Mouse (Mus musculus): ENCODE measurements at regions not wholly inside any gene's neighbourhood (a gene's known extent, or its start where the extent isn't known, plus 50 kb on each side); places are given as distances from the start of the nearest gene placed in this dataset.

GRCm38 (mm10) chr1:13834860-13835840 lies 2258.0 kb downstream of the 4930444P10Rik start:
- no peaks in the 10 kb centered on the region for H3K4me1 ChIP-seq (ENCODE audit: control insufficient read depth, insufficient read depth, low read length)
- 0 out of 2 replicates have a peak overlapping the region, but pooled peaks have one; percentile 14 for H3K4me2 ChIP-seq (ENCODE audit: low read length)
- H3K9me3 ChIP-seq (replicated peaks; ENCODE audit: control insufficient read depth, low read length, poor library complexity, severe bottlenecking) = no peaks in the 10 kb centered on the region
- no peak overlapping the region for H3K27ac ChIP-seq (ENCODE audit: low read length)
- 43% methylated on average over 12 of the region's 12 CpGs for WGBS
- no peak overlapping the region for H3K9ac ChIP-seq (ENCODE audit: low read depth, low read length)
- H3K36me3 ChIP-seq (ENCODE audit: control insufficient read depth, insufficient read depth, low read length) = no peaks in the 10 kb centered on the region
- no peaks in the 10 kb centered on the region for H3K27me3 ChIP-seq (ENCODE audit: control insufficient read depth, insufficient read depth, low read depth, low read length)
- H3K4me3 ChIP-seq (ENCODE audit: low read depth, low read length) = no peak overlapping the region
- peak; percentile 78 for ATAC-seq

- H3K4me3 ChIP-seq (ENCODE audit: low read depth, low read length) = no peak overlapping the region
- no peak overlapping the region for H3K4me2 ChIP-seq (ENCODE audit: low read length)
- ATAC-seq = no peak
- H3K27me3 ChIP-seq (ENCODE audit: control insufficient read depth, insufficient read depth, low read depth, low read length) = no peaks in the 10 kb centered on the region
- no peak overlapping the region for H3K9ac ChIP-seq (ENCODE audit: low read depth, low read length)
- H3K27ac ChIP-seq (ENCODE audit: low read length) = no peak overlapping the region
- H3K4me1 ChIP-seq (ENCODE audit: control insufficient read depth, insufficient read depth, low read length) = no peaks in the 10 kb centered on the region
- H3K9me3 ChIP-seq (replicated peaks; ENCODE audit: control insufficient read depth, low read length, poor library complexity, severe bottlenecking) = no peaks in the 10 kb centered on the region
- no peaks in the 10 kb centered on the region for H3K36me3 ChIP-seq (ENCODE audit: control insufficient read depth, insufficient read depth, low read length)
- 54% methylated on average over 4 of the region's 4 CpGs for WGBS
Observed at GRCm38 (mm10) chr1:13807786-13808185, 2285.3 kb downstream of the 4930444P10Rik start.

- H3K4me2 ChIP-seq (ENCODE audit: low read length) = no peak overlapping the region
- H3K9ac ChIP-seq (ENCODE audit: low read depth, low read length) = no peak overlapping the region
- H3K4me1 ChIP-seq (ENCODE audit: control insufficient read depth, insufficient read depth, low read length) = no peaks in the 10 kb centered on the region
- H3K9me3 ChIP-seq (replicated peaks; ENCODE audit: control insufficient read depth, low read length, poor library complexity, severe bottlenecking) = no peaks in the 10 kb centered on the region
- no peak overlapping the region for H3K4me3 ChIP-seq (ENCODE audit: low read depth, low read length)
- H3K36me3 ChIP-seq (ENCODE audit: control insufficient read depth, insufficient read depth, low read length) = no peaks in the 10 kb centered on the region
- H3K27ac ChIP-seq (ENCODE audit: low read length) = no peak overlapping the region
- H3K27me3 ChIP-seq (ENCODE audit: control insufficient read depth, insufficient read depth, low read depth, low read length) = no peaks in the 10 kb centered on the region
- 84% methylated on average over 1 of the region's 1 CpGs for WGBS
- ATAC-seq = no peak
Observed at GRCm38 (mm10) chr1:13800460-13800859, 2292.7 kb downstream of the 4930444P10Rik start.

GRCm38 (mm10) chr1:13798848-13799247 lies 2294.3 kb downstream of the 4930444P10Rik start:
- Histone ChIP-seq H3K36me3 (ENCODE audit: control insufficient read depth, insufficient read depth, low read length) (no peaks in the 10 kb centered on the region), H3K27me3 (ENCODE audit: control insufficient read depth, insufficient read depth, low read depth, low read length) (no peaks in the 10 kb centered on the region), H3K27ac (ENCODE audit: low read length) (no peak overlapping the region), H3K4me3 (ENCODE audit: low read depth, low read length) (no peak overlapping the region), H3K9me3 (replicated peaks; ENCODE audit: control insufficient read depth, low read length, poor library complexity, severe bottlenecking) (0 out of 2 replicates have a peak, but pooled peaks cover 3% of the 10 kb centered on the region), H3K4me1 (ENCODE audit: control insufficient read depth, insufficient read depth, low read length) (no peaks in the 10 kb centered on the region), H3K9ac (ENCODE audit: low read depth, low read length) (no peak overlapping the region), H3K4me2 (ENCODE audit: low read length) (no peak overlapping the region)
- WGBS = 68% methylated on average over 1 of the region's 1 CpGs
- ATAC-seq = no peak

- Histone ChIP-seq H3K4me2 (ENCODE audit: low read length) (no peak overlapping the region), H3K9ac (ENCODE audit: low read depth, low read length) (no peak overlapping the region), H3K27me3 (ENCODE audit: control insufficient read depth, insufficient read depth, low read depth, low read length) (no peaks in the 10 kb centered on the region), H3K27ac (ENCODE audit: low read length) (no peak overlapping the region), H3K36me3 (ENCODE audit: control insufficient read depth, insufficient read depth, low read length) (no peaks in the 10 kb centered on the region), H3K9me3 (replicated peaks; ENCODE audit: control insufficient read depth, low read length, poor library complexity, severe bottlenecking) (peaks cover 3% of the 10 kb centered on the region; the same call in 1 of the 2 replicates), H3K4me1 (ENCODE audit: control insufficient read depth, insufficient read depth, low read length) (no peaks in the 10 kb centered on the region), H3K4me3 (ENCODE audit: low read depth, low read length) (no peak overlapping the region)
- ATAC-seq = no peak
Observed at GRCm38 (mm10) chr1:13795196-13795595, 2297.9 kb downstream of the 4930444P10Rik start.

GRCm38 (mm10) chr1:13789318-13790085 lies 2303.6 kb downstream of the 4930444P10Rik start:
- Histone ChIP-seq H3K27me3 (ENCODE audit: control insufficient read depth, insufficient read depth, low read depth, low read length) (no peaks in the 10 kb centered on the region), H3K27ac (ENCODE audit: low read length) (no peak overlapping the region), H3K4me2 (ENCODE audit: low read length) (peak overlapping the region; percentile 49), H3K9ac (ENCODE audit: low read depth, low read length) (no peak overlapping the region), H3K9me3 (replicated peaks; ENCODE audit: control insufficient read depth, low read length, poor library complexity, severe bottlenecking) (no peaks in the 10 kb centered on the region; the same call in 1 of the 2 replicates), H3K36me3 (ENCODE audit: control insufficient read depth, insufficient read depth, low read length) (no peaks in the 10 kb centered on the region), H3K4me3 (ENCODE audit: low read depth, low read length) (peak overlapping the region; percentile 18; the same call in 1 of the 2 replicates), H3K4me1 (ENCODE audit: control insufficient read depth, insufficient read depth, low read length) (no peaks in the 10 kb centered on the region)
- 40% methylated on average over 13 of the region's 13 CpGs for WGBS
- peak; percentile 94 for ATAC-seq

GRCm38 (mm10) chr1:13787016-13787415 lies 2306.1 kb downstream of the 4930444P10Rik start:
- no peak overlapping the region for H3K4me2 ChIP-seq (ENCODE audit: low read length)
- WGBS = 61% methylated on average over 2 of the region's 2 CpGs
- H3K36me3 ChIP-seq (ENCODE audit: control insufficient read depth, insufficient read depth, low read length) = no peaks in the 10 kb centered on the region
- ATAC-seq = no peak
- H3K4me3 ChIP-seq (ENCODE audit: low read depth, low read length) = no peak overlapping the region
- H3K4me1 ChIP-seq (ENCODE audit: control insufficient read depth, insufficient read depth, low read length) = no peaks in the 10 kb centered on the region
- H3K9ac ChIP-seq (ENCODE audit: low read depth, low read length) = no peak overlapping the region
- no peak overlapping the region for H3K27ac ChIP-seq (ENCODE audit: low read length)
- no peaks in the 10 kb centered on the region; the same call in 1 of the 2 replicates for H3K9me3 ChIP-seq (replicated peaks; ENCODE audit: control insufficient read depth, low read length, poor library complexity, severe bottlenecking)
- H3K27me3 ChIP-seq (ENCODE audit: control insufficient read depth, insufficient read depth, low read depth, low read length) = no peaks in the 10 kb centered on the region

- no peaks in the 10 kb centered on the region for H3K27me3 ChIP-seq (ENCODE audit: control insufficient read depth, insufficient read depth, low read depth, low read length)
- no peak overlapping the region for H3K9ac ChIP-seq (ENCODE audit: low read depth, low read length)
- no peak overlapping the region for H3K27ac ChIP-seq (ENCODE audit: low read length)
- no peak overlapping the region for H3K4me2 ChIP-seq (ENCODE audit: low read length)
- WGBS = 4% methylated on average over 4 of the region's 4 CpGs
- no peaks in the 10 kb centered on the region for H3K9me3 ChIP-seq (replicated peaks; ENCODE audit: control insufficient read depth, low read length, poor library complexity, severe bottlenecking)
- no peak overlapping the region for H3K4me3 ChIP-seq (ENCODE audit: low read depth, low read length)
- no peaks in the 10 kb centered on the region for H3K4me1 ChIP-seq (ENCODE audit: control insufficient read depth, insufficient read depth, low read length)
- ATAC-seq = no peak
- H3K36me3 ChIP-seq (ENCODE audit: control insufficient read depth, insufficient read depth, low read length) = no peaks in the 10 kb centered on the region
Observed at GRCm38 (mm10) chr1:13784396-13784795, 2308.7 kb downstream of the 4930444P10Rik start.

- 88% methylated on average over 3 of the region's 3 CpGs for WGBS
- no peak overlapping the region for H3K4me3 ChIP-seq (ENCODE audit: low read depth, low read length)
- H3K36me3 ChIP-seq (ENCODE audit: control insufficient read depth, insufficient read depth, low read length) = no peaks in the 10 kb centered on the region
Observed at GRCm38 (mm10) chr1:13782633-13783032, 2310.5 kb downstream of the 4930444P10Rik start.

More at GRCm38 (mm10) chr1:13782633-13783032, 2310.5 kb downstream of the 4930444P10Rik start:
- Histone ChIP-seq H3K9me3 (replicated peaks; ENCODE audit: control insufficient read depth, low read length, poor library complexity, severe bottlenecking) (no peaks in the 10 kb centered on the region), H3K4me2 (ENCODE audit: low read length) (no peak overlapping the region), H3K27me3 (ENCODE audit: control insufficient read depth, insufficient read depth, low read depth, low read length) (no peaks in the 10 kb centered on the region), H3K9ac (ENCODE audit: low read depth, low read length) (no peak overlapping the region), H3K4me1 (ENCODE audit: control insufficient read depth, insufficient read depth, low read length) (no peaks in the 10 kb centered on the region), H3K27ac (ENCODE audit: low read length) (no peak overlapping the region)
- ATAC-seq = no peak

Measured in midbrain, embryonic 16.5 days (tissue).